Mouse (Mus musculus) adipocyte (in vitro differentiated cells): ENCODE data around the gene 2010300C02Rik.

Experiments used
- DNase-seq: peaks from one replicate; pipeline ENCODE4 v3.0.0-alpha.2; 2016; ENCODE audit warnings: low spot score

Gene 2010300C02Rik

GRCm38 (mm10) chr1:37572528-37573272 lies 147.2 kb downstream of the 2010300C02Rik start:
- no peak for DNase-seq

- DNase-seq = no peak
Observed at GRCm38 (mm10) chr1:37568379-37568778, 151.5 kb downstream of the 2010300C02Rik start.

DNA sequence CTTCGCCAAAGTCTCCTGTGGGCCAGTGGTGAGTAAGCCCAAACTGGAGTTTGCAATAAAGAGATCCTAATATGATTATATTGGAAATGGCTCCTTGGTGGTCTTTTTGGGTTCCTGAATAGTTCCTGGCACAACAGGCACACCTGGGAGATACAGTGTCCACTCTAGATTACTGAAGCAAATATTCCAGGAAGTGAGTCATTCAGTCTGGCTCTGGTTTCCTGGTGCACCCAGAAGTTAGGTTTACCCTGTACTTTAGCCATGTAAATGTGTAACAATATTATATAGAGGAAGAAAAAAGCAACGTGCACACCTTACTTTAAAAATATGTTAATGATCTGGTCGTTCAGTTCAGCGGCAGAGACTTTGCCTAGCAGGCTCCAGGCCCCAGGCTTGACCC lies 153.1 kb downstream of the 2010300C02Rik start:
- no peak for DNase-seq

- DNase-seq = no peak
Observed at GRCm38 (mm10) chr1:37566344-37566743, 153.5 kb downstream of the 2010300C02Rik start.

GRCm38 (mm10) chr1:37565396-37565795 lies 154.5 kb downstream of the 2010300C02Rik start:
- no peak for DNase-seq

DNA sequence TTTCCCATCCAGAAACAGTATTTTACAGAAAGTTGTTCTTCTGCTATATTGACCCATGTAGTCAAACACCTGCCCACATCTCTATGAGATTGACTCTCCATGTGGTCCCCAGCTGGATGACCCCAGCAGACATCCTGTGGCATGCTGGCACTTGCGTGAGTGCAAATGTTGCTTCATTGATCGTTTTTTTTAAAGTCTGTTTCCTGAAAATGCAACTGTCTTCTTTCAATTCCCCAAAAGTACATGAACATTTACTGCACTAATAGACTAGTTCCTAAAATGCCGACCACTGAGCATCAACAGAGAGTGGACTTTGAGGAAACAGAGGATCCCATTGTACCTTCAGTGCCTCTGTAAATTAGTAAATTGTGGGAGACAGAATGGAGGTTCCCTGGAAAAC lies 157.9 kb downstream of the 2010300C02Rik start:
- DNase-seq = no peak
